Mouse (Mus musculus) retina, postnatal 7 days (tissue): ENCODE measurements at regions not wholly inside any gene's neighbourhood (a gene's known extent, or its start where the extent isn't known, plus 50 kb on each side); places are given as distances from the start of the nearest gene placed in this dataset.

Source experiments
- DNase-seq: peaks from one replicate; pipeline ENCODE4 v3.0.0-alpha.2; 2012; ENCODE audit warnings: low read depth, low spot score

- DNase-seq: peak; percentile 19
These were observed 3534.3 kb upstream of the Lrrc6 start for GRCm38 (mm10) chr15:70034976-70035375.

- DNase-seq: no peak
These were observed 3528.8 kb upstream of the Lrrc6 start for GRCm38 (mm10) chr15:70029468-70029867.

DNA sequence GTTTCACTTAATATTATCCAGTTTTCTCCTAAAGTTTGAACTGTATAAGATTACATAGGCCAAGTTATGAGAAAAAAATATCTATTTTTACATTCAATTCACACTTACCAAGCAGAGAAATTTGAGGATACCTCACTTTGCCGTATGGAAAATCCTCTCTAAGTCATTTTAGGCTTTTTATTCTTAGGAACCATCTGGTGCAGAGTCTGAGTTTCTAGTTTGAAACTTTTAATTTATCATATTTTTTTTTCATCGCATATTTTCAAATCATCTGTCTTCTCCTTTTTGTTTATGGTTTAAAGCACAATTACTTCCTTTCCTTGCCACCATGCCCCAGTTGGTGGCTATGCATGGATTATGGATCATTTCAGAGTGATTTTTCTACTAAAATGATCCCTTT lies 3512.1 kb upstream of the Lrrc6 start:
- no peak for DNase-seq
